Mouse (Mus musculus) ES-Bruce4 (cell line): ENCODE measurements around the gene Plpp3. TPM values are rescaled to one million over a fixed set of nuclear protein-coding genes. Genes with fewer than 3 reads are reported as not detected.

ENCODE experiments used
- H3K27ac ChIP-seq: 2 replicates; pipeline ENCODE4 v1.5.1; 2012; ENCODE audit warnings: low read length, inconsistent platforms; ENCODE audit not compliant: insufficient read depth
- H3K27me3 ChIP-seq: 2 replicates; pipeline ENCODE4 v1.6.1; 2012; ENCODE audit warnings: mild to moderate bottlenecking, low read length, inconsistent platforms; ENCODE audit not compliant: control insufficient read depth, poor library complexity, insufficient read depth, severe bottlenecking
- H3K36me3 ChIP-seq: 2 replicates; pipeline ENCODE4 v1.6.1; 2012; ENCODE audit warnings: inconsistent platforms, mild to moderate bottlenecking, low read length, moderate library complexity; ENCODE audit not compliant: control insufficient read depth, poor library complexity, insufficient read depth, severe bottlenecking
- H3K4me1 ChIP-seq: one replicate; pipeline ENCODE4 v1.8.1; 2011; ENCODE audit warnings: low read length; ENCODE audit not compliant: control insufficient read depth, insufficient read depth
- H3K4me3 ChIP-seq: 2 replicates; pipeline ENCODE4 v1.5.1; 2011; ENCODE audit warnings: low read depth, mild to moderate bottlenecking, low read length
- H3K9ac ChIP-seq: 2 replicates; pipeline ENCODE4 v1.6.1; 2012; ENCODE audit warnings: low read depth, mild to moderate bottlenecking, inconsistent platforms; ENCODE audit not compliant: poor library complexity, severe bottlenecking
- H3K9me3 ChIP-seq: replicated peaks from 2 replicates; pipeline ENCODE4 v1.6.1; 2012; ENCODE audit warnings: mild to moderate bottlenecking, low read length, inconsistent platforms; ENCODE audit not compliant: control insufficient read depth, poor library complexity, insufficient read depth, severe bottlenecking
- CTCF ChIP-seq: IDR thresholded peaks from one replicate; pipeline ENCODE4 v1.8.1; 2011; ENCODE audit warnings: low read depth, low read length
- EP300 ChIP-seq: IDR thresholded peaks from 2 replicates; pipeline ENCODE4 v1.6.1; 2011; ENCODE audit warnings: low read depth, low read length; ENCODE audit not compliant: insufficient read depth
- POLR2A ChIP-seq: IDR thresholded peaks from one replicate; pipeline ENCODE4 v1.8.1; 2011; ENCODE audit warnings: low read length; ENCODE audit not compliant: insufficient read depth
- polyA plus RNA-seq: library from polyadenylated mRNA; stranded (reverse); fragments of >200 nt; gene quantifications from 2 replicates; pipeline ENCODE4 v1.2.4, GENCODE M21; 2011; ENCODE audit warnings: low read depth; ENCODE audit not compliant: missing spikeins, insufficient read depth, insufficient read length

The Plpp3 gene
- polyA plus RNA-seq, 1 experiment, result 16.1 TPM

DNA sequence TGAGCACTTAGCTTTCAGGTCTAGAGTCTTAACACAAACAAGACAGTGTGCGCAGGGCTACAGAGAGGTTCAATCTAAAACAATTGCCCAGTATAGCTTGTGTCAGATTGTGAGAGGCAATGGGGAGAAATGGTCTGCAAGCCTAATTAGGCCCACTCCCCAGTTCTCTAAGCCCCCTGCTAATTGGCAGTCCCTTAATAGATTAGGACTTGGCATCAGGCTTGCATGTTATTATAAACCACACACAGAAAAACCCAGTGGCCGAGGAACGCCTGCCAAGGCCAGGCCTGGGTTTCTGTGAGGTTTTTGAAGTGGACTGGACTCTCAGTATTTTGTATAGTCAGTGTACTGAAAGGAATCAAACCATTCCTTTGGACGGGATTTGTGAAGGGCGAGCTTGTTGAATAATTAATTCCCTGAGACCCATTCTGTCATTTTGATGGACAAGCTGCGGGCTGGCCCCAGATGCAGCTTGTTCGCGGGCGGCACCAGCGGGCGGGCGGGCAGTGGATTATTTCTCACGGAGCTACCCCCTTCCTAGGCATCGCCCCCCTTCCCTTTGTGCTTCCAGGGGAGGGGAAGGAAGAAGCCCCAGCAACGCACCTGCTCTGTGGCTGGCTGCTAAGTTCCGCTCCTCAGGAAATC lies 24.0 kb downstream of the Plpp3 start:
- Histone ChIP-seq H3K4me1 (peaks cover 6% of the 10 kb centered on the region), H3K27ac (peak overlapping the region; percentile 9; the same call in 1 of the 2 replicates), H3K36me3 (no peaks in the 10 kb centered on the region), H3K4me3 (no peak overlapping the region), H3K27me3 (no peaks in the 10 kb centered on the region), H3K9me3 (no peaks in the 10 kb centered on the region), H3K9ac (0 out of 2 replicates have a peak overlapping the region, but pooled peaks have one; percentile 8)
- TF ChIP-seq EP300, result no peak
- TF ChIP-seq CTCF, result no peak
- no peak for TF ChIP-seq POLR2A

DNA sequence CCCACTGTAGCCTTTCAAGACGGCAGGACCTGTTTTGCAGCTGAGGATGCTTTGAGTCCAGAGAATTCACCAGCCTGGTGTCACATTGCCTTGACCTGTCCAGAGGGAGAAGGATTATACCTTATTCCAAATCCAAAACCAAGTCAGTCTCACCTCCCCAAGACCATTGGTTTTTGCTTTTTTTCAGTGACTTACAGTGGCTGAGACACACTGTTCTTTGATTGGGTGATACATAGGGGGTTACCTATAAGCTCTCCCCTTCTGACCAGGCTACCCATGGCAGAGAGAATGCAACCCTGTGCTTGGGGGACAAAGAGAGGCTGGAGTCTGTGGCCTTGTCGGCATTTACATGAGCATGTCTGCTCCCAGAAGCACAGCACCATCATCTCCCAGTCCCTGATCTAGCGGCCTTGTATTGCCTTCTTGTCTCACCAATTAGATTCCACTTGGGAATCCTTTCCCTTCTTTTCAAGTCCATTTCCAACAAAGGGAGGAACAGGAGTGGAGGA lies 24.6 kb downstream of the Plpp3 start:
- Histone ChIP-seq H3K4me3 (no peak overlapping the region), H3K27me3 (no peaks in the 10 kb centered on the region), H3K27ac (peak overlapping the region; percentile 9), H3K4me1 (peaks cover 4% of the 10 kb centered on the region), H3K36me3 (no peaks in the 10 kb centered on the region), H3K9ac (0 out of 2 replicates have a peak overlapping the region, but pooled peaks have one; percentile 8), H3K9me3 (no peaks in the 10 kb centered on the region)
- TF ChIP-seq CTCF (no peak), POLR2A (no peak)

DNA sequence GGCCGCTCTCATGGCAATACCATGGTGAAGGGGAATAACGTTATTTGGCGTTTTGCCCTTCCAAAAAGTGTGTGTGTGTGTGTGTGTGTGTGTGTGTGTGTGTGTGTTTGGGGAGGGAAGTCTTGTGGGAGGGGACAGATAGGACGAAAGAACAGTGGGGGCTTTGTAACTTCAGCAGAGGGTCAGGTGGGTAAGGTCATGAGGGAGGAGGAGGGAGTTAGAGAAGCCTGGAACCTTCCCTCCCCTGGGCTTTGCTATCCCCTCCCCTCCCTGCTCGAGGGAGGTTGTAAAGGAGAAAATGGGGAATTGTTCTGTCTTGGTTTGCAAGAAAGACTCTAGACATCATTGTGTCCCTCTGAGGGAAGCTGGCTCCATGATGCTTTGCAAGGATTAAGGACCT lies 25.1 kb downstream of the Plpp3 start:
- Histone ChIP-seq H3K27ac (no peak overlapping the region), H3K9ac (no peak overlapping the region), H3K36me3 (no peaks in the 10 kb centered on the region), H3K4me3 (no peak overlapping the region), H3K27me3 (no peaks in the 10 kb centered on the region), H3K4me1 (peaks cover 3% of the 10 kb centered on the region), H3K9me3 (no peaks in the 10 kb centered on the region)
- TF ChIP-seq POLR2A (no peak), CTCF (no peak), EP300 (no peak)

DNA sequence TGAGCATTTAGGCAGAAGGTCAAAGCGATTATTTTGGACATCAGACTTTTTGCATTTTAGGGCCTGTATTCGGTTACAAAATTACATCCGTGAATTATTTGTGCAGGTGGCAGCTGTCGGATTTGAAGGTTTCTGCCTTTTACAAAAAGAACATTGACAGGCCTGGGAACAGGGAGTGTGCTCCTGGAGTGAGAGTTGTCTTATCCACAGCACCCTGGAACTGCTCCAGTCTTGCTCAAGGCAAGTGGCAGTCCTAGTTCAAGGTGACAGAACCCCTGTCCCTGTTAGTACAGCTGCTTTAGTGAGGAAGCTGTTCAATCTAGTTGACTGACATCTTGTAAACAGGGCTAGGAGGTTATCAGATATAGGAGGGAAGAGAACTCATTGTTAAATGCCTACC lies 27.3 kb downstream of the Plpp3 start:
- Histone ChIP-seq H3K4me3 (no peak overlapping the region), H3K27me3 (no peaks in the 10 kb centered on the region), H3K36me3 (no peaks in the 10 kb centered on the region), H3K9me3 (no peaks in the 10 kb centered on the region), H3K4me1 (peaks cover 7% of the 10 kb centered on the region), H3K27ac (no peak overlapping the region), H3K9ac (no peak overlapping the region)
- TF ChIP-seq CTCF (no peak), EP300 (no peak), POLR2A (no peak)

DNA sequence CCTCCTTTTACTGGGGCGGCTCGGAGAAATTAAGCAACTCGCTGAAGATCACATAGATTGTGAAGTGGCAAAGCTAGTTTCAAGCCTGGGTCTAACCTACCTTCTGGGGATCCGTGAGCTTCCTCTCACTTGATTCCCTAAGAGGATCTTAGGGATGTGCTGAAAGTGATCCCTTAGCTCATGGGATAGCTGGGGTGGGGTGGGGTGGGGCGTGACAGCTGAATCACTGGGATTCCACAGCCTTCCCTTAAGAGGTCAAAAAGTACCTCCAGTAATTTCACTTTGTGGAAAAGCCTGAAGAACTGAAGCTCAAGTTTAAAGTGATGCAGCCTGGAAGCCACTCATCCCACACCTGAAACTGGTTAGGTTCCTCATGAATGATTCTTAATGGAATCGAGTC lies 27.8 kb downstream of the Plpp3 start:
- H3K4me1 ChIP-seq, result peaks cover 7% of the 10 kb centered on the region
- no peak overlapping the region for H3K4me3 ChIP-seq
- H3K36me3 ChIP-seq, result no peaks in the 10 kb centered on the region

DNA sequence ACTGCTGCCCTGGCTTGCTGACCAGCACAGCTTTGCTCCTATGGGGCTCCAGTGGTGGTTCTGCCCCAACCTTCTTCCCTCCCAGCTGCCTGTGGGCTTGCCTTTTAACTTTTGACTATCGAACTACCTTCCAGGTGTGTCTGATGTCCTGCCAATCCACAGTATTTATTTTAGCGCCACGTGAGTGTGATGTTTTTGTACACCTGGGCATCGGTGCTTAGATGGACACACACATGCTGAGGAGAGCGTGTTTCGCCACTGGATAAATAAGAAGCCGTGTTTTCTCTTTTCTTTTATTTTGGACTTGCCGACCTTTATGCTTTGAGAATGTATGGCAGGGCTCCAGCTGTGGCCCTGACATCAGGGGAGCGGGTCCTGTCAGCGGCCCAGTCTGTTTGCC lies 29.5 kb downstream of the Plpp3 start:
- no peak overlapping the region for H3K4me3 ChIP-seq
- H3K27me3 ChIP-seq, result no peaks in the 10 kb centered on the region
- H3K27ac ChIP-seq, result no peak overlapping the region
- H3K9ac ChIP-seq, result no peak overlapping the region
- H3K4me1 ChIP-seq, result peaks cover 7% of the 10 kb centered on the region
- H3K9me3 ChIP-seq, result no peaks in the 10 kb centered on the region
- H3K36me3 ChIP-seq, result no peaks in the 10 kb centered on the region
- TF ChIP-seq CTCF (no peak), POLR2A (no peak), EP300 (no peak)

More for the DNA sequence above, 27.8 kb downstream of the Plpp3 start:
- no peaks in the 10 kb centered on the region for H3K27me3 ChIP-seq
- no peak overlapping the region for H3K9ac ChIP-seq
- TF ChIP-seq CTCF, result no peak
- TF ChIP-seq POLR2A, result no peak
- no peak for TF ChIP-seq EP300
- no peaks in the 10 kb centered on the region for H3K9me3 ChIP-seq
- no peak overlapping the region for H3K27ac ChIP-seq
